Mouse (Mus musculus): ENCODE measurements around the gene Fbf1.
"Not testable (repeated sequence)": the region's sequence is repeated elsewhere in the genome, so short reads cannot be mapped to it uniquely, and the experiment has no call there.

Gene Fbf1

DNA sequence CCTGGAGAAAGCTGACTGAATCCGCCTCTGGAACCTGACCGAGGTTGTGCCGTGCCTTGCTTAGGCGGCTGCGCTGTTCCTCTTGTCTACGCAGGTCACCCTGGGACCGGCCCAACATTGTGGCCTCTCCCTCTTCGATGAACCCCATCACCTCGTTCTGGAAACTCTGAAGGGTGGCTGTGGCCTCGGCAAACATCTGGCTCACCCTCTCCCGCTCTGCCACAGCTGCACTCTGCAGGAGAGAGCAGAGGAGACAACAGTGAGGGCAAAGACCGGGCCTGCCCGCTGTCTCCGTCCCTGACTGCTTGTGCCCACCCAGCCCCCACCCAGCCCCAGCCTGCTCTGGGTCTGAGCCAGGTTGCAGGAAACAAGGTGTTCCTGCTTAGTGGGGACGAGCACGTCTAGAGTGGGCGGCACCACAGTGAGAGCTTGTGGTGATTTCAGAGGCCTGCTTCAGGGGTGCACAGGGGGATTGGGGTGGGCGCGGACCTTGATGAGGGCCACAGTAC lies 60.1 kb downstream of the Fbf1 start:
- no peak for DNase-seq (ENCODE audit: low spot score)

DNA sequence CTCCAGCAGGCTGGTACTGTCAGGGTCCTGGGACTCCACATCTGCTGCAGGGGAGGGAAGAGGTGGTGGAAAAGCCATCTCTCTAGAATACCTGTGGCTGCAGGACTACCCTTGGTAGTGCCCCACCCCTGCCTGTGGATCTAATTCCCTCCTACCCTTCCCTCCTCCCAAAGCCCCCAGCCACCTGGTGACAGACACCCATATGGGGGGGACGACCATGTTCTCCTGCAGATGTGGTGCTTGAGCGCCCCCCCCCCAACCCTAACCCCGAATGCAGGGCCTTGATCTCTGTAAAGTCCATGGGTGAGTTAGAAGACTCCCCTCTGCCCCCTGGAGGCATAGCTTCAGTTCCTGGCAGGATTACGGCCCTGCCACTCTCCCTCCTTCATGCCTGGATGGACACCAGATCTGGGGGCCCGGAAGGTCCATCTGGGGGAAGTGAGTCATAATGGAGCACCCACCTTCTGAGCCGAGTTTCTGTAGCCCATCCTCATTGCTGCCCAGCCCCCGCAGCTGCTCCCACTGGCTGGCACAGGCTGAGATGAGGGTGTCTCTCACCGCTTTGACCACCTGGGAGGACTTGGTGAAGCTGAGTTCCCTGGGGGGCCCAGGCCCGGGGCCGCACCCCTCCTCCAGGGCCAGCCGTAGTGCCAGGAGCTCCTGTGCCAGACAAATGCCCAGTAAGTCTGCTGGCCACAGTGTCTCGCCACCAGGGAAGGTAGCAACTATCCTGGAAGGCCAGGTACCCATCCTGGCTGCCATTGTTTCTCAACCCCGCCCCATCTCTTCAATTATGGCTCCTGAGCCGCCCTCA lies 60.8 kb downstream of the Fbf1 start:
- DNase-seq (ENCODE audit: low spot score) = no peak

DNA sequence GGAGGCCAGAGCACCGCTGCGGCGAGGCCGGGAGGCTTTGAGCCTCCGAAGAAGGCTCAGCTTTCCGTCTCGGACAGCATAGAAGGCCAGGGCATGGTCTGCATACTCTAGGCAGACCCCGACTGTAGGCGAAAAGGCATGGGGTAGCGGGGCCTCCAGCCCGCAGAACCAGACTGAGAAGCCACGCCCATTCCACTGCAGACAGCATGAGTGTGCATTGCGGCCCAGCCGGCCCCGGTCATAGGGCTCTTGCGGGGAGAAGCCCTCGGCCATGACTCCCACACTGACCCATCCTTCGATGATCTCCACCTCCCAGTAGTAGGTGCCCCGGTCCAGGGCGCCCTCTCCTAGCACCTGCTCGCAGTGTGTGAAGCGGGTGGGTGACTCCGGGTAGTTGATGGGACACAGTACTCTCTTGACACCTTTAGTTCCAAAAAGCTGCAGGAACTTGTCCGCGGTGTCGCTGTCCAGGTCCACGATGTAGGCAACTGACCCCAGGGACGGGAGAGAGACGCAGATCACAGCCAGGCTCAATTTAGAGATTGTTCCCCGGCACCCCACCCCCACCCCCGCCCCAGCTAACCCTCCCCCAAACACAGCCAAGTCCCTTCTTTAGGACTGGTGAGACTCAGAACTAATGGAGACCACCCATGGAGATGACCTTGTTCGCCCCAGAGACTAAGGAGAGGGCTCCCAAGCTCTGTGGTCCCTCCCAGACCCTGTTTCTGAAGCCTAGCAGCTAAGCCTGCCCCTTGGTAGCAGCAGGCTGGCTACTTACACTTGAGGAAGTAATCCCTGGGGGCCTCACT lies 61.6 kb downstream of the Fbf1 start:
- no peak for DNase-seq (ENCODE audit: low spot score)

DNA sequence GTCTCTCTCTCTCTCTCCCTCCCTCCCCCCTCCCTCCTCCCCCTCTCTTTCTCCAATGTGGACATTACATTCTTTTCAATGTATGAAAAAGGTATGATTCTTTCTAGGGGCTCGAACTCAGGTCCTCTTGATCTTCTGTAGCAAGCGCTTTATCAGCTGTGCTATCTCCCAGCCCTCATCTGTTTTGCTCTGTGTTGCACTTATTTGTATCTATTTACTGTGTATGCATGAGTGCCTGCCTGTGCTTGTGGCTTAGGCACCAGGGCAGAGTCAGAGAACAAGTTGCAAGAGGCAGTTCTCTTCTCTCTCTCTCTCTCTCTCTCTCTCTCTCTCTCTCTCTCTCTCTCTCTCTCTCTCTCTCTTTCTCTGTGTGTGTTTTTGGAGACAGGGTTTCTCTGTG lies 62.9 kb downstream of the Fbf1 start:
- no peak for DNase-seq (ENCODE audit: low spot score)

DNA sequence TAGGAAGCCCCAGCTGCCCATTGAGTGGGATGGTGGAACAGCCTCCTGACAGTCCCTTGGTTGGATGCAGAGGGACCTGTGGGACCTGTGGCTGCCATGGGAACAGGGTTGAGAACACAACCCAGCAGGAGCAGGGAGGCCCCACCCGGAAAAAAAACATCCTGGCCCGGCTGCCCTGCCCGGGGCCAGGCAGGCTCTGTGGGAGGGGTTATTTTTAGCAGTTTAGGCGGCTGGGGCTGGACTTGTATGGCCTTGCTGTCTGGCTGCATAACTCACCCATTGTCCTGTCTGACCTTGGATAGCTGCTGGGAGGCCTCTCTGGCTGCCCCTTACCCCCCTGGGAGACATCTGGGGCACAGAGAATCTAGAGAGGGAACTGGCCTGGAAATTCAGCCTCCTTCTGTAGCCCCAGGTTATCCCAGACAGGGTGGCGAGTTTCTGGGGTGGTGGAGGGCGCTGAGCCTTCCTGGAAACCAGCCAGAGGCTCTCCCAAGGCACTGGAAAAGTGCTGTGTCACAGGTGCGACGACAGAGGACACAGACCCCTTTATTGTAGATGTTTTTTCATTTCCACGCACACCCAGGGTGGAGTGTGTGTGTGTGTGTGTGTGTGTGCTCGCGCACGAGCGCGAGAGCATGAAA lies 63.8 kb downstream of the Fbf1 start:
- DNase-seq (ENCODE audit: low spot score) = no peak

DNA sequence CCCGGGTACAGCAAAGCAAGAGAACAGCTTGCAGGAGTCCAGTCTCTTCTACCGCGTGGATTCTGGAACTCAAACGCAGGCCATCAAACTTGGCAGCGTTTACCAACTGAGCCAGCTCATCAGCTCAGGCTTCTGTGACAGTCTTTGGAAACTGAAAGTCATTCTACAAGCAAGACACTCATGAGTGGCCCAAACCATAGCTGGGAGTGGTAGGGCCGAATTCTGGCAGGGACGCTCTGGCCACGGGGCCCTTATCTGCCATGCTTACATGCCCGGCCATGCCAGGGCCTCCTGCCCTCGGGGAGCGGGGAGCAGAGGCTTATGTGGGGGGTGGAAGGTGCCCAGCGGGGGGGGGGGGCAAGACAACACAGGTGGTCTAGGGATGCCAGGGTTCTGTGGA lies 64.4 kb downstream of the Fbf1 start:
- DNase-seq (ENCODE audit: low spot score) = no peak

DNA sequence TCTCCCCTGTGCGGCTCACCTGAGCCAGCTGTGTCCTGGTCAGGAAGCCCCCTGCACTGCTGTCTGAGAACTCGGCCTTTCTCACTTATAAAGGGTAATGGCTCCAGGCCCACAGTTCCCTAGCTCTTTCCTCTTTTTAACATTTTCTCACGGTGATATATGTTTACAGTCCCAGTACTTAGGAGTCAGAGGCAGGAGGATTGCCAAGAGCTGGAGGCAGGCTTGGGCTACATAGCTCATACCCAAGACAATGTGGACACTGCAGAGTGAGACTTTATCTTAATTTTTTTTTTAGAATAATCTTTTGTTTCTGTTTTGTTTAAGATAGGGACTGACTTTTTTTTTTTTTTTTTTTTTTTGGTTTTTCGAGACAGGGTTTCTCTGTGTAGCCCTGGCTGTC lies 65.5 kb downstream of the Fbf1 start:
- no peak for DNase-seq (ENCODE audit: low spot score)

DNA sequence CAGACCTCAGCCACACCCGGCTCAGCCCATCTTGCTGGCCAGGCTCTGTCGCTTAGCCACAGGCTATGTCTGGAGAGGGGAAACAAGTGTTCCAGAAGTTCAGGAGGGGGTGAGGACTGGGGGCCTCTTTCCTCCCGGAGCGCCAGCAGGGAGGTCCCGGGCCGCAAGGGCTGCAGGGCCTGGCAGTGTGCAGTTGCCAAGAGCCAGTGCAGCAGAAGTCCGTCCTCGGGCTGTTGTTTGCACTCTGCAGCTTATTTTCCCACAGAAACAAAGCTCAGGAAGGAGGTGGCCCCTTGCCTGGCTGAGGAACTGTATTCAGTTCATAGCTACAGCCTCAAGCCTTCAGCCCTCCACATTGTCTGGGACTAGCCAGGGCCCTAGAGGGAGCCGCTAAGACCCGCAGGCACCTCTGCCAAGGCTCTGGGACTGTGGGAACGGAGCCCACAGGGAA lies 66.0 kb downstream of the Fbf1 start:
- DNase-seq (ENCODE audit: low spot score) = no peak

DNA sequence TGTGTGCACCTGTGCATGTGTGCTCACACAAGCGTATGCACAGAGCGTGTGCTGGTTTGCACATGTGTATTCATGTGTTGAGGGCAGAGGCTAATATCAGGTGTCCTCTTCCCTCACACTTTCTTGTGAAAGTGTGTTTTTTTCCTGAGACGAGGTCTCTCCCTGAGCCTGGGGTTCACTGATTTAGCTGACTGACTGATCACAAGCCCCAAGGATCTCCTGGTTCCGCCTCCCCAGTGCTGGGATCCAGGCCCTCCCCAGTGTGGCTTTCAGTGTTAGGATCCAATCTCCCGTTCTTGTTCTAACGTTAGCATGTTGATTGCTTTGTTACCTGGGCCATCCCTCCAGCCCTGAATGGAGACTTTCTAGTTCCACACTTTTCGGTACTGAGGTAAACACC lies 67.1 kb downstream of the Fbf1 start:
- DNase-seq (ENCODE audit: low spot score) = no peak

DNA sequence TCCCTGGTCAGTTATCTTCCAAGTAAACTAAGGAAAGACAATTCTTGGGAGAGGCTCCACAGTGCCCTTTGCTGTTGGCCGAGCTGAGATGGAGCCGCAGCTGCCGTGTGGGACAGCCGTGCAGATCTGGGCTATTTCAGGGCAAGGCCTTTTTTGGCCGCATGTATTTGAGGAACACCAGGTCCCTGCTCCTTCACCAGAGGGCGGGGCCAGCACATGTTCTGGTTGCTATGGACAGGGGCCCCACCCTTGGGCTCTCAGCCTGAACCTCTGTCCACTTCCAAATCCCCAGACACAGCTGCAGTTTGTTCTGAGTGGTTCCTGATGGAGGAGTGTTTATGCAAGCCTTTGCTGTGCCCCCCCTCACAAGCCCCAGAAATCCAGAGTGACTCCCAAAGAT lies 67.6 kb downstream of the Fbf1 start:
- no peak for DNase-seq (ENCODE audit: low spot score)

DNA sequence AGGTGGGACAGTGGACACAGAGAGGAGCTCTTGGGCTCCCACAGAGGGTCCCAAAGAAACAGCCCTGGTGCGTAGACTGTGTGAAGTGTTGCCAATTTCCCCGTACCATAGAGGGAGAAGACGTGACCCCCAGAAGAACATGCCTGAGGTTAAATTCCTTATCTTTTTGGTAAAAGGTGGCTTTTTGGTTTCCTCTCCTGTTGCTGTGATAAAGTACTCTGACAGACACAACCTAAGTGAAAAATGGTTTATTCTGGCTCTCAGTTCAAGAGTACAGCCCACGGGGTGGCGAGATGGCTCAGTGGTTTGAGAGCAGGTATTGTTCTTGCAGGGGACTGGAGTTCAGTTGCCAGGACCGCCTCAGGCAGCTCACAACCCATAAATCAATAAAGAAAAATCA lies 68.5 kb downstream of the Fbf1 start:
- DNase-seq (ENCODE audit: low spot score) = no peak

DNA sequence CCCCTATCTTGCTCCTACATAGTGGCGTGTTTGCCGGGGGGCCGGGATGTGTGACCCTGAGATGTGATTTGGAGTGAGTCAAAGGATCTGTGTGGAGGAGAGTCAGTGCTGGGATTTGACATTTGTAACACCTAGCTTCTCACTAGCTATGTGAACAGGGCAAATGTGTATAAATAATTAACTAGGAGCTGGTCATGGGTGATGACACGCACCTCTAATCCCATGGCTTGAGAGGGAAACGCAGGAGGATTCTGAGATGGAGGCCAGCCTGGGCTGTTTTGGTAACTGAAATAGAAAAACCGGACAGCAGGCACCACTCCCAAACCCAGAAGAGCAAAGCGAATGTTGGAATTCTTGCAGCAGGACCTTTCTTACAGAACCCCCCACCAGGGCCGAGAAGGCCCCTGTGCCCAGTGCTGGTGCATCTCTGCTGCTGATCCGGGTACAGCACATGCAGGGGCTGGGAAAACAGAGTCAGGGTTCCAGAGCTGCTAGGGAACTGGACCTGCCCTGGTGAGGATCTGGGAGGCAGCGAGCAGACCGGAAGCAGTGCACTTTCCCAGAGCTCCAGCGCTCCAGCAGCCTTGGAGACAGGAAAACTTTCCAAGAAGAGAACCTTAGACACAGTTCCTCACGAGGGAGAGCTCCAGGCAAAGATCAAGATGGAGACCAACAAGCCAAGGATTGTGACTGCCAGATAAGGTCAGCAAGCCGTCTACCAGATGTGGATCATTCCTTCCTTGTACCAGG lies 69.1 kb downstream of the Fbf1 start:
- DNase-seq (ENCODE audit: low spot score) = no peak

DNA sequence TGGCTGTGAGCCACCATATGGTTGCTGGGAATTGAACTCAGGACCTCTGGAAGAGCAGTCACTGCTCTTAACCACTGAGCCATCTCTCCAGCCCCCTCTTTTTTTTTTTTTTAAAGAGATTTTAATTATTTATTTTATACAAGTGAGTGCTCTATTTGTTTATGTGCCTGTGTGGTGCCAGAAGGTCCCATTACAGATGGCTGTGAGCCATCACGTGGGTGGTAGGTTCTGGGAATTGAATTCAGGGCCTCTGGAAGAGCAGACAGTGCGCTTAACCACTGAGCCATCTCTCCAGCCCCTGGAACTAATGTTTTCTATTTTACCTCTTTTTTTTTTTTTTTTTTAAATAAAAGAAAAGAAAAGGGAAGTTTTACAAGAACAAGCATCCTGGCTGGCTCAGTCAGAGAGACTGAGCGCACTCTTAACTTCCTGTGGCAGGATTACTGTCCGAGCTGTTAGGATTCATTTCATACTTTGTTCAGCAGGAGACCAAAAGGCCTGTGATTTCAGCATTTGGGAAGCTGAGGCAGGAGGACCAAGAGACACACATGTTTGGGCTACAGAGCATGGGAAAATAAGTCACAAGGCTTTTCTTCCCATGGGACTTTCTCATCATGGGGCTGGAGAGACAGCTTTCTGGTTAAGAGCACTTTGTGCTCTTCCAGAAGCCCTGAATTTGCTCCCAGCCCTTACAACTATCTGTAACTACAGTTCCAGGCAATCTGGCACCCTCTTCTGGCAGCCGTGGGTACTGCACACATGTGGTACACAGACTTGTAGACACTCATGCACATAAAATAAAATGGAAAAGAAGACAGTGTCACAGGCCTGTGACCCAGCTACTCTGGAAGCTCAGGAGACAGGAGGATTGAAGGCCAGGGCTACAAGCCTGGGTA lies 71.5 kb downstream of the Fbf1 start:
- DNase-seq (ENCODE audit: low spot score) = no peak

DNA sequence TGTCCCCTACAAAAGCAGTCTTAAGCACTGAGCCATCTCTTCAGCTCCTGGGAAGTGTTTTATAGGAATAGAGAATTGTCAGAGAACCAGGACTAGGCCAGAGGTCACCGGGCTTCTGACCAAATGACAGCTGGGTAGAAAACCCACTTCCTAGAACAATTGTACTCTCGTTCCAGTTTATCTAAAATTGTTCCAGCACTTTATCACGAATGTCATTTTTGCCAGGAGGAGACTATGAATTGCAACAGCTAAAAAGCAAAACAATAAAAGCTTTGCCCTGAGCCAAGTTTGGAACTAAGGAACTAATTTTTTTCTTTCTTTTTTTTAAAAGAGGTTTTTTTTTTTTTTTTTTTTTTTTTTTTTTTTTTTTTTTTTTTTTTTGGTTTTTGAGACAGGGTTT lies 72.4 kb downstream of the Fbf1 start:
- no peak for DNase-seq (ENCODE audit: low spot score)

DNA sequence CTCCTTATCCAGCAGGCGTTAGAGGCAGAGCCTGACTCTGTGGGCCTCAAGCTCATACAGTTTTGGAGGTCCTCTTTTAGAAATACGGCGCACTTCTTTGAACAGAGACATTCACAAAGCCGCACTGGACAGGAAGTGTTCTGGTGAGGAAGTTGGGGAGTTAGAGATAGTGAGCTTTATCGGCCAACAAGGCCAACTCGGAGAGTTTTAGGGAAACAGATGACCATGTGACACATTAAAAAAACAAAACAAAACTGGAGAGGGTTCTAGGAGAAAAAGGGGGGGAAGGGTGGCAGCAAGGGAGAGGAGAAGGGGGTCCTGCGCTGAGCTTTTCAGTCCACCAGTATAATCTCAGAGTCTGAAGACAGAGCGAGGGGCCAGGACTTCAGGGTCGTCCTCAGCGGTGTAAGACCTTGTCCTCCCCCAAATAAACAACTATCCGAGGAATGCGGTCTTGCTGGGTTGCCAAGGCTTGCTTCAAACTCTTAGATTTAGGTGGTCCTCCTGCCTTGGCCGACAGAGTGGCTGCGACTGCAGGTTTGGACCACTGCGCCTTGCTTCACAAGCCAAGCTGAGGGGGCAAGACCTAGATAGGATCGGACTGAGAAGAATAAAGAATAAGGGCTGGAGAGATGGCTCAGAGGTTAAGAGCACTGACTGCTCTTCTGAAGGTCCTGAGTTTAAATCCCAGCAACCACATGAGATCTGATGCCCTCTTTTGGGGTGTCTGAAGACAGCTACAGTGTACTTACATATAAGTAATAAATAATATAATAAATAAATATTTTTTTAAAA lies 74.0 kb downstream of the Fbf1 start:
- DNase-seq (ENCODE audit: low spot score) = no peak

DNA sequence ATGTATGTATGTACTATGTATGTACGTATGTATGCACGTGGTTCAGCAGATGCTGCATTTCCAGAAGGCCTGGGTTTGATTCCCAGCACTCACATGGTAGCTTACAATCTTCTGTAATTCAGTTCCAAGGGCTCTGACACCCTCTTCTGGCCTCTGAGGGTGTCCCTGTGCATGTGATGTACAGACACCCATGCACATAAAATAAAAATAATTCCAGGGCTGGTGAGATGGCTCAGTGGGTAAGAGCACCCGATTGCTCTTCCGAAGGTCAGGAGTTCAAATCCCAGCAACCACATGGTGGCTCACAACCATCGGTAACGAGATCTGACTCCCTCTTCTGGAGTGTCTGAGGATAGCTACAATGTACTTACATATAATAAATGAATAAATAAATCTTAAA lies 75.0 kb downstream of the Fbf1 start:
- not testable (repeated sequence) for DNase-seq (ENCODE audit: low spot score)
